Mouse (Mus musculus): Measurements from ENCODE around the gene Olfr395. TPM values are rescaled to one million over a fixed set of nuclear protein-coding genes. Genes with fewer than 3 reads are reported as not detected.
"Not testable (repeated sequence)": the region's sequence is repeated elsewhere in the genome, so short reads cannot be mapped to it uniquely, and the experiment has no call there.

Olfr395 gene
- total RNA-seq (2021) = not detected

- DNase-seq (ENCODE audit: low spot score in 2 of 2); intact Hi-C loops (cut with DNase I): not testable (repeated sequence)
Observed at GRCm38 (mm10) chr11:73909199-73909598, at the start of gene Olfr395. Olfr395 (minus strand) TSS chr11:73909299.

DNA sequence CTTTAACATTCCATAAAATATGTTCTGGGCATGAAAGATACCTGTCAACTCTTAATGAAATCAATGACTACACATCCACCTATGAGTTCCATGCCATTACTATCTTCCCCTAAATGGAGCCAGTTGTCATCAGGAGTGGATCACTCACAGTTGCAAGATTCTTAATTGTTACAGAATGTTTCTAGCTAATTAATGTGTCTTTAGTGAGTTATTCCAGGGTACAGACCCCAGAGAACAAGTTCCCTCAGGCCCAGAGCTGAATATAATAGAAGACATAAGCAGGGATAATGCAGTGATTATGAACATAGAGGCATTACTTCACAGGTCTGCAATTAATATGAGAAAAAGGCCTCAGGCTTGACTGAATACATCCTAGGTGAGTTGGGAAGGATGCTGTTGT lies 27.3 kb upstream of the Olfr395 start, which contains the start of gene Olfr23:
Gene Olfr23, plus strand, starts transcription at position 301 of the 400 bp plus-strand sequence.
- no peak for DNase-seq (ENCODE audit: low spot score in 2 of 2)
- intact Hi-C loops (cut with DNase I) = no loop called here

DNA sequence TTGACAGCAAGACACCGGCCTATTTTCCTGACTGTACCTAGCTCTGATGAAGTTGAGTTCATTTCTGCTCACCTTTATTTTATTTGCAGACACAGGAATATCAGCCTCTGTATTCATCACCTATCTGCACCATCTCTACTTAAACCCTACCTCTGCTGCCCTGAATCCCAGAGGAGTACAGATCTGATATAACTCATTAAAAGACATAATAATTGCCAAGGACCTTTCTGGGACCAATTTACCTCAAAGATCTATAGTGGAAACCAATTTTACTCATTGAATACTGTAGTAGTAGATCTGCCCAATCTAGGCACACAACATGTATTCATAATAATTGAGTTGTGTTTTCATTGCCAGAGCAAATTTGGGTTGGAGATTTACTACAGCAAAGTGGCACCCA lies 18.4 kb downstream of the Olfr395 start, which contains the start of gene Olfr394:
Gene Olfr394, minus strand, starts transcription at position 101 of the 400 bp plus-strand sequence.
- DNase-seq (ENCODE audit: low spot score in 2 of 2) = no peak
- intact Hi-C loops (cut with DNase I) = no loop called here

Other genes starting within 250 kb of the Olfr395 start
- gene Zfp735, start 220.5 kb downstream of the Olfr395 start, total RNA-seq (2021) = not detected
- not detected for gene Olfr389, start 128.6 kb downstream of the Olfr395 start, total RNA-seq (2021)
- not detected for gene Olfr390, start 126.3 kb downstream of the Olfr395 start, total RNA-seq (2021)
- gene Olfr391-ps, start 106.2 kb downstream of the Olfr395 start, total RNA-seq (2021) = not detected
- gene Olfr392, start 92.2 kb downstream of the Olfr395 start, total RNA-seq (2021) = not detected
- gene Olfr393, start 57.8 kb downstream of the Olfr395 start, total RNA-seq (2021) = not detected
- not detected for gene Olfr394, start 18.5 kb downstream of the Olfr395 start, total RNA-seq (2021)
- gene Olfr23, start 27.4 kb upstream of the Olfr395 start, total RNA-seq (2021) = not detected
- not detected for gene Olfr397, start 51.5 kb upstream of the Olfr395 start, total RNA-seq (2021)
- gene Olfr398, start 81.1 kb upstream of the Olfr395 start, total RNA-seq (2021) = not detected
- not detected for gene Olfr139, start 147.3 kb upstream of the Olfr395 start, total RNA-seq (2021)
- gene Olfr399, start 147.3 kb upstream of the Olfr395 start, total RNA-seq (2021) = not detected
- gene Zfp616, start 160.7 kb upstream of the Olfr395 start, total RNA-seq (2021) = not detected
- gene Olfr401, start 204.4 kb upstream of the Olfr395 start, total RNA-seq (2021) = not detected
- gene Olfr402, start 244.2 kb upstream of the Olfr395 start, total RNA-seq (2021) = not detected

Measured in left cerebral cortex, postnatal 25 days (tissue).